Mouse (Mus musculus) heart, embryonic 14.5 days (tissue): ENCODE data around the gene Iqch. TPM values are rescaled to one million over a fixed set of nuclear protein-coding genes. Genes with fewer than 3 reads are reported as not detected.

ENCODE experiments used
- ATAC-seq: fragments of 200-750 bp; cut with Nextera tagmentation; 2 replicates; pipeline ENCODE4 v1.8.0; 2017; ENCODE audit warnings: low read depth, moderate TSS enrichment; ENCODE audit not compliant: insufficient number of reproducible peaks, insufficient read depth, low FRiP score
- H3K27ac ChIP-seq, 2 experiments: fragments of 200-500 bp in 1 of 2; fragments of 300-500 bp in 1 of 2; sonication (generic) in 1 of 2; replicated peaks in 1 of 2; 2 replicates each; pipeline ENCODE4 v1.5.1; 2012 to 2014; ENCODE audit warnings: low read depth in 2 of 2, low read length in 2 of 2, control low read depth in 1 of 2, mild to moderate bottlenecking in 1 of 2, mixed read lengths in 1 of 2; ENCODE audit not compliant: control insufficient read depth in 1 of 2, insufficient read depth in 1 of 2
- H3K27me3 ChIP-seq: fragments of 300-500 bp; sonication (generic); 2 replicates; pipeline ENCODE4 v1.6.1; 2014; ENCODE audit warnings: mild to moderate bottlenecking, low read length, control low read depth; ENCODE audit not compliant: control insufficient read depth, insufficient read depth
- H3K36me3 ChIP-seq: fragments of 300-500 bp; sonication (generic); 2 replicates; pipeline ENCODE4 v1.6.1; 2014; ENCODE audit warnings: mild to moderate bottlenecking, control low read depth, low read length, mixed read lengths; ENCODE audit not compliant: control insufficient read depth, insufficient read depth
- H3K4me1 ChIP-seq, 2 experiments: fragments of 200-500 bp in 1 of 2; fragments of 300-500 bp in 1 of 2; sonication (generic) in 1 of 2; 2 replicates each; pipeline ENCODE4 v1.6.1; 2012 to 2014; ENCODE audit warnings: low read length in 2 of 2, control low read depth in 1 of 2, mixed read lengths in 1 of 2; ENCODE audit not compliant: control insufficient read depth in 2 of 2, insufficient read depth in 2 of 2
- H3K4me2 ChIP-seq: fragments of 300-500 bp; sonication (generic); 2 replicates; pipeline ENCODE4 v1.6.1; 2014; ENCODE audit warnings: mild to moderate bottlenecking, low read length
- H3K4me3 ChIP-seq, 2 experiments: fragments of 200-500 bp in 1 of 2; fragments of 300-500 bp in 1 of 2; sonication (generic) in 1 of 2; 2 replicates each; pipeline ENCODE4 v1.5.1; 2012 to 2014; ENCODE audit warnings: low read length in 2 of 2, mild to moderate bottlenecking in 2 of 2, control low read depth in 1 of 2, low read depth in 1 of 2, moderate library complexity in 1 of 2; ENCODE audit not compliant: control insufficient read depth in 1 of 2, insufficient read depth in 1 of 2
- H3K9ac ChIP-seq: fragments of 300-500 bp; sonication (generic); 2 replicates; pipeline ENCODE4 v1.6.1; 2014; ENCODE audit warnings: mild to moderate bottlenecking, low read length
- H3K9me3 ChIP-seq: fragments of 300-500 bp; sonication (generic); 2 replicates; pipeline ENCODE4 v1.6.1; 2016; ENCODE audit warnings: low read length, control low read depth; ENCODE audit not compliant: control insufficient read depth
- WGBS: fragments of 180-500 bp; shearing (Covaris S2); extraction: QIAGEN DNeasy Blood & Tissue Kit; methylation state at CpG from one replicate; pipeline ENCODE4 v1.1.7; 2014; 5-methylcytosine and 5-hydroxymethylcytosine counted together
- polyA plus RNA-seq: library from polyadenylated mRNA; unstranded; fragments of >200 nt; fragmentation: Nextera tagmentation; extraction: Ambion mirVana; gene quantifications from 2 replicates; pipeline ENCODE4 v1.2.1, GENCODE M21; 2014

Iqch gene
- polyA plus RNA-seq, 1 experiment from 2014 or later = not detected

DNA sequence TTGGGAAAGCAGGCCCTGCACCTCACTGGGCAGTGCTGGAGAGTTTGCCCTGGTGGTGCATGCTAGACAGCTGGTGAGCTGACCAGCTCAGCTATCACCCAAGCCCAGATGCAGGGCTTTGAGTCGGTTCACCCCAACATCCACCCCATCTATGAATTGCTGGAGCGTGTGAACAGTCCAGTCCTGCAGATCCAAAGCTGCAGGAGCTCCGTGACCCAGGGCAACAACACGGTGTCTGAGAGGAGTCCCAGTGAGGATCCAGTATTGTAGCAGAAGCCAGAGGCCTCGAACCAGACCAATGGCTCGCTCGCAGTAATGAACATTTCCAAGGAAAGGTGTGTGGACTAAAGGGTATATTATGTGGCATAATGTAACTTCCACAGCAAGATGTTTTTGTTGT lies 61.0 kb downstream of the Iqch start:
- WGBS = 87% methylated on average over 7 of the region's 7 CpGs
- no peak for ATAC-seq
- H3K36me3 ChIP-seq = no peaks in the 10 kb centered on the region
- no peaks in the 10 kb centered on the region for H3K4me1 ChIP-seq
- H3K4me2 ChIP-seq = no peak overlapping the region
- no peak overlapping the region for H3K27ac ChIP-seq
- H3K9ac ChIP-seq = no peak overlapping the region
- no peaks in the 10 kb centered on the region for H3K9me3 ChIP-seq
- no peak overlapping the region for H3K4me3 ChIP-seq
- no peaks in the 10 kb centered on the region for H3K27me3 ChIP-seq

DNA sequence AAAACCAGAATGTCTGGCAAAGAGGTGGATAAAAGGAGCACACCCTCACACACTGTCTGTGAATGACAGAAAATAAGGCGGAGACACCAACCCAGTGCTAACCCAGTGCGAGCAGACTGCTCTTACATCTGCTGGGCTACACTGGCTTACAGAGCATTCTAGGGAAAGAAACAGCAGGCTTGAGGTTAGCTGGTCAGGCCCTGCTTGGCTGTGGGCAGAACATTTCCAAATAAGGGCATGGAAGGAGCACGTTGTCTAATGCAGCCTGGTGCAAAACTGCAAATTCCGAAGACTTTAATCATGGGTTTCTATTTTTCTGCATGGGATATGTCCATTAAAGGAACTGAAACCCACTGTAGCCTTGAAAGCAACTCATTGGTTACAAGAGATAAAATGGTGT lies 64.8 kb downstream of the Iqch start:
- Histone ChIP-seq H3K27me3 (no peaks in the 10 kb centered on the region), H3K4me1 (no peaks in the 10 kb centered on the region; a peak in 1 of 4 replicates), H3K4me3 (no peak overlapping the region), H3K9ac (no peak overlapping the region), H3K9me3 (no peaks in the 10 kb centered on the region), H3K4me2 (no peak overlapping the region), H3K36me3 (no peaks in the 10 kb centered on the region), H3K27ac (no peak overlapping the region)
- ATAC-seq = no peak
- 78% methylated on average over 4 of the region's 4 CpGs for WGBS

DNA sequence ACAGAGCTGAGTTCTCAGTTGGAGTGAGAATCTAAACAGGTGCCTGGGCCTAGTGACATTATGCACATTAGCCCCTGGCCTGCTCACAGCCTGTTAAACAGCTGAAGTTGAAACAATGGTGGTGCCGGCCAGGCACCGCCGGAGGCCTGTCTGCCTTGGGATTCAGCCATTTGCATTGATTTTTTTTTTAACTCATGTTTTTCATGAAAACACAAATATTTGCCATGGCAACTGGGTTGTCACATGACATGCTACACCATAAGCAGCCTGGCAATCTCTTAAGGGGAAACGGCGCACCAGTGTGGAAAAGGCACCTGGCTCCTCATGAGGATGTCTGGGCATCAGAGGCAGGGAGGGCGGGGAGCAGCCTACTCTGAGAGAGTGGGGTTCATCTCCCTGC lies 67.3 kb downstream of the Iqch start:
- no peak for ATAC-seq
- H3K27me3 ChIP-seq = no peaks in the 10 kb centered on the region
- no peaks in the 10 kb centered on the region; a peak in 1 of 4 replicates for H3K4me1 ChIP-seq
- 81% methylated on average over 6 of the region's 6 CpGs for WGBS
- H3K27ac ChIP-seq = no peak overlapping the region
- H3K9me3 ChIP-seq = no peaks in the 10 kb centered on the region
- H3K9ac ChIP-seq = no peak overlapping the region
- H3K36me3 ChIP-seq = no peaks in the 10 kb centered on the region
- H3K4me2 ChIP-seq = no peak overlapping the region
- H3K4me3 ChIP-seq = no peak overlapping the region

- 54% methylated on average over 7 of the region's 7 CpGs for WGBS
- no peaks in the 10 kb centered on the region for H3K9me3 ChIP-seq
- H3K36me3 ChIP-seq = no peaks in the 10 kb centered on the region
- no peak for ATAC-seq
- H3K9ac ChIP-seq = no peak overlapping the region
- H3K27me3 ChIP-seq = no peaks in the 10 kb centered on the region
- no peak overlapping the region for H3K4me3 ChIP-seq
- H3K4me1 ChIP-seq = no peaks in the 10 kb centered on the region; a peak in 1 of 4 replicates
- no peak overlapping the region for H3K27ac ChIP-seq
- H3K4me2 ChIP-seq = no peak overlapping the region
Observed at GRCm38 (mm10) chr9:63534371-63534780, 67.9 kb downstream of the Iqch start.

DNA sequence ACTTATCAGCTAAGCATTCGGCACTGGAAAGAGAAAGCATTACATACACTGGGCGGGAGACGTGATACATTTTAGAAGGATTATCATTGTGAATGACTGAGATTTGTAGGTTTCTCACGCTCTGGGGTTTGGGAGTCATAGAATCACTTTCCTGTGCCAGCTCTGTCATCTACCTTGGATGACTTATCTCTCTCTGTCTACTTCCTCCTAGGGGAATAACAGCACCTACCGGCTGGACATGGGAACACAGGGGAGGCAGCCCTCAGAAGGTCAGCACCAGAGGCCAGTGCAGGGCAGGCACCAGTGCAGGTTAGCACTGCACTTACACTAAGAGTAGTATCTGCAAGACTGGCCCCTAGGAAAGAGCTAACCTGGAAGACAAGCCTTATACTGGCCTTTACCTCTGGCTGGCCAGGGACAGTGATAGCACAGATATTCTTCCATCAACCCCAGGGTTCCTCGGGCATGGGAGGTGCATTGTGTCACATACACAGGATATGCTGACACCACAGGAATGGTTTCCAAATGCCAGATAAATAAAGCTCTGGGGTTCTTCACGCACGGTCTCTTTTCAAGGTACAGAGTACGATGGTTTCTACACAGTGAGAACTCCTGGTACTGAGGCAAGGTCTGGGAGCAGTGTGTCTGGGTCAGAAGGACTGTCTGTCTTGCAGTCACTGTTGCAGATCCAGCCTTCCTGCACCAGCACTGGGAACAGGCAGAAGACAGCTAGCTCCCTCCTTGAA lies 69.2 kb downstream of the Iqch start:
- Histone ChIP-seq H3K4me3 (no peak overlapping the region), H3K4me1 (no peaks in the 10 kb centered on the region; a peak in 1 of 4 replicates), H3K9ac (no peak overlapping the region), H3K36me3 (no peaks in the 10 kb centered on the region), H3K27ac (no peak overlapping the region), H3K27me3 (no peaks in the 10 kb centered on the region), H3K9me3 (no peaks in the 10 kb centered on the region), H3K4me2 (no peak overlapping the region)
- 62% methylated on average over 9 of the region's 9 CpGs for WGBS
- ATAC-seq = no peak

DNA sequence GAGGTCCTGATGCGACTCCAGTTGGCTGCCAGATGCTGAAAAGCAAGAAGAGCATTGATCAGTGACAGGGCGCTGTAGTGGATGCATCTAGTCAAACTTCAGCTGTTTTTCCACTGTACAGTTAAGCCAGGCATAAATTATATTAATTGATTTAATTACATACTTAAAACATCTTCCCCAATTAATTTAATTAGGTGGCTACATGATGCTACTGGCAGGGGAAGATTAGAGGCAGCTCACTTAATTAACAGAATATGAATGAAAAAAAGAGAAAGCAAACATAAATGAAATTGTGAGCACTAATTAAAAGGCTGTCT lies 78.4 kb downstream of the Iqch start:
- ATAC-seq = no peak
- Histone ChIP-seq H3K27ac (no peak overlapping the region), H3K4me2 (no peak overlapping the region), H3K9me3 (no peaks in the 10 kb centered on the region), H3K4me1 (peaks cover 3 to 5% of the 10 kb centered on the region in 2 experiments; a peak in 2 of 4 replicates), H3K27me3 (no peaks in the 10 kb centered on the region), H3K36me3 (no peaks in the 10 kb centered on the region), H3K9ac (no peak overlapping the region), H3K4me3 (no peak overlapping the region)
- WGBS = 85% methylated on average over 2 of the region's 2 CpGs

GRCm38 (mm10) chr9:63523251-63523936 lies 78.9 kb downstream of the Iqch start:
- 90% methylated on average over 14 of the region's 14 CpGs for WGBS
- Histone ChIP-seq H3K36me3 (no peaks in the 10 kb centered on the region), H3K9ac (no peak overlapping the region), H3K4me1 (peaks cover 3 to 5% of the 10 kb centered on the region in 2 experiments; a peak in 2 of 4 replicates), H3K4me3 (no peak overlapping the region), H3K4me2 (no peak overlapping the region), H3K27me3 (no peaks in the 10 kb centered on the region), H3K9me3 (no peaks in the 10 kb centered on the region), H3K27ac (no peak overlapping the region)
- no peak for ATAC-seq
